Mouse (Mus musculus) layer of hippocampus, postnatal 25 days (tissue): ENCODE results near the gene Prss21. TPM values are rescaled to one million over a fixed set of nuclear protein-coding genes. Genes with fewer than 3 reads are reported as not detected.

ENCODE experiments used
- DNase-seq, 2 experiments: peaks; one replicate each; pipeline ENCODE4 v3.0.0; 2022; ENCODE audit warnings: mixed read lengths in 2 of 2, low spot score in 1 of 2; ENCODE audit errors: extremely low spot score in 1 of 2
- total RNA-seq, 2 experiments: library from RNA; stranded (reverse); gene quantifications; 2 replicates each; pipeline ENCODE4 v1.2.3; 2021

Prss21 gene
- total RNA-seq, result not detected

GRCm38 (mm10) chr17:23867756-23868155 lies at the start of gene Prss21:
Gene Prss21, plus strand, starts transcription at chr17:23868056.
- DNase-seq, result no peak

- no peak for DNase-seq
Measured at GRCm38 (mm10) chr17:23818579-23818978, 49.3 kb upstream of the Prss21 start.

GRCm38 (mm10) chr17:23819235-23819634 lies 48.6 kb upstream of the Prss21 start:
- no peak for DNase-seq

GRCm38 (mm10) chr17:23820731-23821130 lies 47.1 kb upstream of the Prss21 start:
- no peak for DNase-seq

GRCm38 (mm10) chr17:23822094-23822493 lies 45.8 kb upstream of the Prss21 start:
- no peak for DNase-seq

GRCm38 (mm10) chr17:23823018-23823417 lies 44.8 kb upstream of the Prss21 start:
- no peak for DNase-seq

- DNase-seq, result no peak
Measured at GRCm38 (mm10) chr17:23823614-23824013, 44.2 kb upstream of the Prss21 start.

- DNase-seq, result no peak
Measured at GRCm38 (mm10) chr17:23825591-23825990, 42.3 kb upstream of the Prss21 start.

- DNase-seq, result peak in 1 of 2 experiments; percentile 64
Measured at GRCm38 (mm10) chr17:23828271-23829001, 39.4 kb upstream of the Prss21 start.

- peak; percentile 73 to 76 for DNase-seq
Measured at GRCm38 (mm10) chr17:23829064-23829619, 38.7 kb upstream of the Prss21 start, which contains the start of gene Elob. Gene Elob, minus strand, starts transcription at chr17:23829136.

- DNase-seq, result no peak
Measured at GRCm38 (mm10) chr17:23831201-23831600, 36.7 kb upstream of the Prss21 start.

- no peak for DNase-seq
Measured at GRCm38 (mm10) chr17:23836006-23836575, 31.8 kb upstream of the Prss21 start, which contains the start of gene Prss33. Gene Prss33, minus strand, starts transcription at chr17:23836056.

- DNase-seq, result peak in 1 of 2 experiments; percentile 73
Measured at GRCm38 (mm10) chr17:23841145-23841544, 26.7 kb upstream of the Prss21 start.

- no peak for DNase-seq
Measured at GRCm38 (mm10) chr17:23843141-23843811, 24.6 kb upstream of the Prss21 start.

GRCm38 (mm10) chr17:23843812-23844273 lies 24.0 kb upstream of the Prss21 start, which contains the start of the genes Prss32 and Prss41:
Gene Prss32, plus strand, starts transcription at chr17:23843855.
Gene Prss41, minus strand, starts transcription at chr17:23844172.
- peak in 1 of 2 experiments; percentile 58 for DNase-seq

- DNase-seq, result no peak
Measured at GRCm38 (mm10) chr17:23850028-23850427, 17.8 kb upstream of the Prss21 start.

GRCm38 (mm10) chr17:23850853-23851749 lies 16.8 kb upstream of the Prss21 start:
- DNase-seq, result peak in 1 of 2 experiments; percentile 75

GRCm38 (mm10) chr17:23853292-23853691 lies 14.6 kb upstream of the Prss21 start:
- peak in 1 of 2 experiments; percentile 33 for DNase-seq

GRCm38 (mm10) chr17:23854229-23854765 lies 13.6 kb upstream of the Prss21 start:
- no peak for DNase-seq
